Mouse (Mus musculus): ENCODE measurements at regions not wholly inside any gene's neighbourhood (a gene's known extent, or its start where the extent isn't known, plus 50 kb on each side); places are given as distances from the start of the nearest gene placed in this dataset.

GRCm38 (mm10) chr6:31169343-31169742 is 210.5 kb upstream of the Klf14 start:
- no peak for TF ChIP-seq CTCF (IDR thresholded peaks at IDR 0.05; ENCODE audit: control insufficient read depth, insufficient read depth, insufficient read length)
- no peak for TF ChIP-seq MYOG (IDR thresholded peaks at IDR 0.05; ENCODE audit: control insufficient read depth, extremely low read depth, insufficient read length)
- TF ChIP-seq CEBPB (IDR thresholded peaks at IDR 0.05; ENCODE audit: low read depth): no peak
- no peak for TF ChIP-seq USF1 (IDR thresholded peaks at IDR 0.05; ENCODE audit: low read depth)
- TF ChIP-seq FOSL1 (IDR thresholded peaks at IDR 0.05; ENCODE audit: insufficient read depth, low read length, poor library complexity, severe bottlenecking): no peak

Data from C2C12 (cell line).